Mouse (Mus musculus): Measurements from ENCODE around the gene Lin7a. TPM values are rescaled to one million over a fixed set of nuclear protein-coding genes. Genes with fewer than 3 reads are reported as not detected.

Lin7a gene
- total RNA-seq, 2 experiments from 2014 or later = 16.4 to 19.0 TPM

- intact Hi-C loops (cut with DNase I) = no loop called here
- DNase-seq = no peak
Observed at GRCm38 (mm10) chr10:107250346-107251210, 20.9 kb upstream of the Lin7a start.

DNA sequence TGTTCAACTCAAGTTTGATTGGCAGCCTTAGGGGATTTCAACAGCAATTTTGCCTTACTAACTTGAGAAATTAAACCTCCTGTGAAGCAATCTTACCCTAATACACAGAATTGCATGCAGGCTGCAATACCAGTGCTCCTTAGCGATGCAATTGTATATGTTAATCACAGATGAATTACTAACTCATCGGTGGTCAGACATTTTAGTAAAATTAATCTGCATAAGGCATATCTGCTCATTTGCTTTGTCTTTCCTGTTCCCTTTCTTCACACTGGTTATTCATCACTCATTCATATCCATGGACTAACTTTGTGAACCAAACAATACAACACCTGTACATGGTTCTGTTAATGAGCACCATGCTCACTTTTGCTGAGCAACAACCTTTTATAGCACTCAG lies 20.2 kb upstream of the Lin7a start:
- DNase-seq = no peak
- intact Hi-C loops (cut with DNase I) = no loop called here

GRCm38 (mm10) chr10:107251801-107252502 lies 19.5 kb upstream of the Lin7a start:
- no peak for DNase-seq
- intact Hi-C loops (cut with DNase I) = no loop called here

- intact Hi-C loops (cut with DNase I) = no loop called here
- DNase-seq = no peak
Observed at GRCm38 (mm10) chr10:107252503-107252815, 19.0 kb upstream of the Lin7a start.

- intact Hi-C loops (cut with DNase I) = no loop called here
- no peak for DNase-seq
Observed at GRCm38 (mm10) chr10:107253191-107253965, 18.1 kb upstream of the Lin7a start.

- intact Hi-C loops (cut with DNase I) = no loop called here
- DNase-seq = no peak
Observed at GRCm38 (mm10) chr10:107254656-107255055, 16.8 kb upstream of the Lin7a start.

- intact Hi-C loops (cut with DNase I) = no loop called here
- no peak for DNase-seq
Observed at GRCm38 (mm10) chr10:107255351-107256050, 16.0 kb upstream of the Lin7a start.

- no peak for DNase-seq
- intact Hi-C loops (cut with DNase I) = no loop called here
Observed at GRCm38 (mm10) chr10:107256451-107256960, 15.0 kb upstream of the Lin7a start.

GRCm38 (mm10) chr10:107260428-107260827 lies 11.1 kb upstream of the Lin7a start:
- no peak for DNase-seq
- intact Hi-C loops (cut with DNase I) = no loop called here

DNA sequence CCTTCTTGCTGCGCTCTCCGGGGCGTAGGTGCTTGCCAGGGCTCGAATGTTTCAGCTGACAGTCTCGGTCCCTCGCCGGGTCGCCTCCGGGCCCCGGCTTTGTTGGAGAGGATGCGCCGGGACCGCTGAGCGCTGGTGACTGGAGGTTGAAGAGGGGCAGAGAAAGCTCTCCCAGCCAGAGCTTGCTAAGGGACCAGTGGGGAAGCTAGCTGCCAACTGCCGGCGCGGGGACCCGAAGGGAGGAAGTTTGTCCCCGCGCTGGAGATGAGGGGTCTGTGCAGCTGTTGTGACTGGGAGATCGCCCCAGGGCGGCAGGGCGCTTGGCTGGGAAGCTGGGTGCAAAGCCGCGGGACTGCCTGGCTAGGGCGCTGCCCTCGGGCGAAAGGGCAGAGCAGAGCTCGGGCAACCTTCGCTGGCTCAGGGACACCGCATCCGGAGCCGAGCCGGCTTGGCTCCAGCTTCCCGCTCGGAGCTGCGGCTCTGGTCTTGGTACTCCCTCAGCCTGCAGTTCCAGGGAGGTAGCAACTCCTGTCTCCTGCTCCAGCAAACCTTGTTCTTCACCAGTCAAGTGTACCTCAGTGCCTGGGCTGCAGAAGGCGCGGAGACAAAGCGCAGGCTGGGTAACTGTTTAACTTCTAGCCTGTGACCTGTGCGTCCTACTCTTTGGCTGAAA lies 781 bp downstream of the Lin7a start:
- intact Hi-C loops (cut with DNase I) = loop anchor here (5.0 kb wide), 1 partner anchor 340 kb away; no protein-coding TSS in a partner anchor
- peak; percentile 40 for DNase-seq

GRCm38 (mm10) chr10:107272804-107273145 lies 1.3 kb downstream of the Lin7a start:
- intact Hi-C loops (cut with DNase I) = loop anchor here (5.0 kb wide), 1 partner anchor 340 kb away; no protein-coding TSS in a partner anchor
- DNase-seq = peak; percentile 19

- intact Hi-C loops (cut with DNase I) = loop anchor here (5.0 kb wide), 1 partner anchor 342 kb away; no protein-coding TSS in a partner anchor
- no peak for DNase-seq
Observed at GRCm38 (mm10) chr10:107273848-107274247, 2.4 kb downstream of the Lin7a start.

DNA sequence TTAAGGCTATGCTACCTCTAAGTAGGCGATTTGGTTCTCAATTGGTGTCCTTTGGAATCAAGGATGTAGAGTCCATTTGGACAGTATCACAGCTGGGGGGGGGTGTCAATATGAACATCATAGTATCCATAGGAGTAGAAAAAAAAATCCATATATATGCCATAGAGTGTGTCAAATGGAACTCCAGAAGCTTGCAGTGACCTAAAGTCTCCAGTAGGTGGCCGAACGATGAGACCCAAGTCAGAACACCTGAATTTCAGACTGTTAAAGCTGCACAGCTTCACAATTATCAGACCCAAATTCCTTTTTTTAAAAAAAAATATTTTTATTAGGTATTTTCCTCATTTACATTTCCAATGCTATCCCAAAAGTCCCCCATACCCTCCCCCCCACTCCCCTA lies 3.3 kb downstream of the Lin7a start:
- peak; percentile 16 for DNase-seq
- intact Hi-C loops (cut with DNase I) = loop anchor here (5.0 kb wide), 1 partner anchor 342 kb away; no protein-coding TSS in a partner anchor

GRCm38 (mm10) chr10:107276647-107277046 lies 5.2 kb downstream of the Lin7a start:
- intact Hi-C loops (cut with DNase I) = no loop called here
- DNase-seq = no peak

DNA sequence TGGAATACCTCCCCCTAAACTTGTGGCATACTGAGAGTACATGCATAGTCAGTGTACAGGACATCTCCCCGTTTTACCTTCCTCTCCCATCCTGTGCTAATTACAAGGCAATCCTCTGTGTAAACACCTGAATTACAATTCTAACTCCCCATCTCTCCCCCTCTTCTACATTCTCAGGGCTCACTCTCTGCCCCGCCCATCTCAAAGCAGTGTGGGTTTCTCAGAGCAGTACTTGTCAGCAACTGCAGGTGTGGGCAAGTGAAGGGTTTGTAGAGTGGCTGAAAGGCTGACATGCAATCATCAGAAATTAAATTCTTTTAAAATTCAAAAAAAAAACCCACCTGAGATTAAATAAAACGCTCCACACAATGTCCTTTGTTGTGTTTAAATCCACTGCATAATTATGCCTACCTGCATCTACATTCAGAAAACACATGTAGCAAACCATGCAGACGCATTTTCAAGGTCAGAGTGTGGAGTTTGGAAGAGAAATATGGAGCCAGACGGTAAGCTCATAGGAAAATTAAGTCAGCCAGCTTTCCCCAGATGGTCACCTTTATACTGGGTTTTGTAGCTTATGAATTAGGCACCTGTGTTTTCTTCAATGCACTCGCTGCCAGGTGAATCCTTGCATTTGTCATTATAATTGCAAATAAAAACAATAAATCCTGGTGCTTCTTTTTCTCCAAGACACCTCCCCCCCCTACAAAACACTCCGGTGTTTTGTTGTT lies 22.6 kb downstream of the Lin7a start:
- intact Hi-C loops (cut with DNase I) = no loop called here
- no peak for DNase-seq

- intact Hi-C loops (cut with DNase I) = no loop called here
- DNase-seq = no peak
Observed at GRCm38 (mm10) chr10:107300587-107301248, 29.2 kb downstream of the Lin7a start.

DNA sequence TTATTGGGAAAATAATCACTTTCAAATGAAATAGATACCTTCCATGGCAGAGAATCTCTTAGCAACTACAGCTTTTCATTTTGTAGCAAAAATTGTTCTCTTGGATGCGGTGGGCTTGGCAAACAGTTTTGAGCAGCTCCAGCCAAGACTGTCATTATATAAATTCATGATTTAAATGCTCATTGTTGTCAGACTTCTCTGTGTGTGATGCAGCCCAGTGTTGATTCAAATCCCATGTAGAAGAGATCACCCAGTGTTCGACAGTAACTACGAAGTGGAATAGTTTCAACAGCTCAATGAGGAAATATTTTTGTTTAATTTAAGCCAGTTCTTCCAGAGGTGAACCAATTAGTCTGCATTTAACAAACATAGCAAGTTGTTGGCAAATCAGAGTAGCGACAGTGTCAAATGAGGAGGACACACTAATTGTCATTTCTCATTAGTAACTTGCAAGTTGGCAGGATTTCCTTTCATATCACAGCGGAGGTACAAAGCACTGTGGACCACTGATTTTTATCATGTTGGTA lies 39.5 kb downstream of the Lin7a start:
- intact Hi-C loops (cut with DNase I) = no loop called here
- DNase-seq = no peak

DNA sequence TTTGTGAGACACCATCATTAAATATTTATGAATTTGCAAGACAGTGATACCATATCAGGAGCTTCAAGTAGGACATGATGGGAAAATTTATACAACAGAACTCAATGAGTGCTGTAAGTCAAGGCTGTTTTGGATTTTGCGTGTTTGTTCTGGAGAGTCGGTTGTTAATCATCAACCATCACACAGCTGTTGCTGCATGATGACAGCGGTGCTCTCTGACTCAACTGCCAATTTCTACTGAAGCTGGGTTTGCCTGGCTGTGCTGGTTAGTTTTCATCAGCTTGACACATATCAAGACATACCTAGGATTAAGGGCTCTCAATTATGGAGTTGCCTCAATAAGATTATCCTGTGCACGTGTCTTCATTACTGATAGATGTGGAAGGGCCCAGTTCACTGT lies 41.1 kb downstream of the Lin7a start:
- no peak for DNase-seq

More for the DNA sequence above, 41.1 kb downstream of the Lin7a start:
- intact Hi-C loops (cut with DNase I) = no loop called here

Measured in left cerebral cortex, postnatal 4 days (tissue).